Mouse (Mus musculus): ENCODE results near the gene Golga4. TPM values are rescaled to one million over a fixed set of nuclear protein-coding genes. Genes with fewer than 3 reads are reported as not detected.

Gene Golga4
- polyA plus RNA-seq, 1 experiment from 2014 or later, result 50.6 TPM

- Histone ChIP-seq H3K4me1 (ENCODE audit: control insufficient read depth, insufficient read depth, low read length) (no peaks in the 10 kb centered on the region), H3K9me3 (replicated peaks; ENCODE audit: control insufficient read depth, low read length) (no peaks in the 10 kb centered on the region), H3K4me2 (ENCODE audit: low read depth, low read length) (peak overlapping the region; percentile 93), H3K9ac (replicated peaks; ENCODE audit: low read length) (peak overlapping the region; percentile 91), H3K27me3 (ENCODE audit: control insufficient read depth, insufficient read depth, low read length) (no peaks in the 10 kb centered on the region), H3K36me3 (replicated peaks; ENCODE audit: control insufficient read depth, insufficient read depth, low read depth, low read length) (no peaks in the 10 kb centered on the region), H3K27ac (replicated peaks; ENCODE audit: low read depth, low read length) (0 out of 2 replicates have a peak overlapping the region, but pooled peaks have one; percentile 44), H3K4me3 (ENCODE audit: low read depth, low read length) (peak overlapping the region; percentile 89)
- peak; percentile 63 for ATAC-seq (replicated peaks; ENCODE audit: insufficient number of reproducible peaks, low FRiP score, low TSS enrichment, low read depth)
- peak; percentile 27 for DNase-seq (ENCODE audit: low spot score)
- WGBS, result under 1% methylated on average over 44 of the region's 57 CpGs
These were observed 551 bp downstream of the Golga4 start for GRCm38 (mm10) chr9:118506404-118507231.

DNA sequence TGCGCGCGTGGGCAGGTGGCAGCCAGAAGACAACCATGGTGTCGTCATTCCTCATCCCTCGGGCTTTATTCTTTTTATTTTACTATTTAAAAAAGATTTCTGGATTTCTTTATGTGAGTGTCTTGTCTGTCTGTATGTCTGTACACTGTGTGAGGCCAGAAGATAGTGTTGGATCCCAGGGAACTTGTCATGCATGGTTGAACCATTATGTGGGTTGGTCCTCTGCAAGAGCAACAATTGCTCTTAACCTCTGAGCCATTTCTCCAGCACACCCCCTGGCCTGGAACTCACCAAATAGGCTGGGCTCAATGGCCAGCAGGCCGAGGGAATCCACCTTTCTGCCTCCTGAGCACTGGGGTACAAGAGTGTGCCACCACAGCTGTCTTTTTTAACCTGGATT, 1.5 kb downstream of the Golga4 start:
- Histone ChIP-seq H3K4me3 (ENCODE audit: low read depth, low read length) (no peak overlapping the region; the same call in 1 of the 2 replicates), H3K27ac (replicated peaks; ENCODE audit: low read depth, low read length) (no peak overlapping the region), H3K4me1 (ENCODE audit: control insufficient read depth, insufficient read depth, low read length) (no peaks in the 10 kb centered on the region), H3K27me3 (ENCODE audit: control insufficient read depth, insufficient read depth, low read length) (no peaks in the 10 kb centered on the region), H3K9me3 (replicated peaks; ENCODE audit: control insufficient read depth, low read length) (no peaks in the 10 kb centered on the region), H3K4me2 (ENCODE audit: low read depth, low read length) (peak overlapping the region; percentile 2; the same call in 1 of the 2 replicates), H3K36me3 (replicated peaks; ENCODE audit: control insufficient read depth, insufficient read depth, low read depth, low read length) (no peaks in the 10 kb centered on the region), H3K9ac (replicated peaks; ENCODE audit: low read length) (no peak overlapping the region)
- DNase-seq (ENCODE audit: low spot score) (no peak), ATAC-seq (replicated peaks; ENCODE audit: insufficient number of reproducible peaks, low FRiP score, low TSS enrichment, low read depth) (no peak)
- 79% methylated on average over 6 of the region's 6 CpGs for WGBS

DNA sequence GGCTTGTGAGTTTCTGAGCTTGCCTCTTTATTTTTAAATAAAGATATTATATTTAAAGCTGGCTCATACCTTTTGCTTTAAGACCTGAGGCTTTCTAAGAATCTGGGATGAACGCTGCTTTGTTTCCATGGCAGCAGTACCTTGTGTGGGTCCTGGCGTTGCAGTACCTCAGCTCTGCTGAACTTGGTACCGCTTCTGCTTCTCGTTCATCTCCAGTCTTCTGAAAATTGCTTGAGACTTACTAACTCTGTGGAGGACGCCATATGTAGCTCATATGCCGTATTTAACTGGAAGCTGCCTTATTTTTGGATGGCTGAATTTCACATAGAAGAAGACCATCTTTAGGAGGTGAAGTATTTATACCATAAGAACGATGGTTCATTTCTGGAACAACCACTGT, 2.5 kb downstream of the Golga4 start:
- no peak overlapping the region for H3K27ac ChIP-seq (replicated peaks; ENCODE audit: low read depth, low read length)
- WGBS, result 87% methylated on average over 7 of the region's 7 CpGs
- no peak overlapping the region for H3K4me3 ChIP-seq (ENCODE audit: low read depth, low read length)
- no peak overlapping the region for H3K4me2 ChIP-seq (ENCODE audit: low read depth, low read length)
- H3K9ac ChIP-seq (replicated peaks; ENCODE audit: low read length), result no peak overlapping the region
- no peaks in the 10 kb centered on the region for H3K4me1 ChIP-seq (ENCODE audit: control insufficient read depth, insufficient read depth, low read length)
- no peak for ATAC-seq (replicated peaks; ENCODE audit: insufficient number of reproducible peaks, low FRiP score, low TSS enrichment, low read depth)
- H3K9me3 ChIP-seq (replicated peaks; ENCODE audit: control insufficient read depth, low read length), result no peaks in the 10 kb centered on the region
- DNase-seq (ENCODE audit: low spot score), result no peak
- no peaks in the 10 kb centered on the region for H3K36me3 ChIP-seq (replicated peaks; ENCODE audit: control insufficient read depth, insufficient read depth, low read depth, low read length)
- H3K27me3 ChIP-seq (ENCODE audit: control insufficient read depth, insufficient read depth, low read length), result no peaks in the 10 kb centered on the region

GRCm38 (mm10) chr9:118510941-118511690, 5.0 kb downstream of the Golga4 start:
- DNase-seq (ENCODE audit: low spot score) (peak; percentile 28), ATAC-seq (replicated peaks; ENCODE audit: insufficient number of reproducible peaks, low FRiP score, low TSS enrichment, low read depth) (no peak)
- Histone ChIP-seq H3K27me3 (ENCODE audit: control insufficient read depth, insufficient read depth, low read length) (no peaks in the 10 kb centered on the region), H3K4me2 (ENCODE audit: low read depth, low read length) (no peak overlapping the region), H3K27ac (replicated peaks; ENCODE audit: low read depth, low read length) (no peak overlapping the region), H3K36me3 (replicated peaks; ENCODE audit: control insufficient read depth, insufficient read depth, low read depth, low read length) (no peaks in the 10 kb centered on the region), H3K4me1 (ENCODE audit: control insufficient read depth, insufficient read depth, low read length) (no peaks in the 10 kb centered on the region), H3K9me3 (replicated peaks; ENCODE audit: control insufficient read depth, low read length) (no peaks in the 10 kb centered on the region), H3K9ac (replicated peaks; ENCODE audit: low read length) (no peak overlapping the region), H3K4me3 (ENCODE audit: low read depth, low read length) (no peak overlapping the region)
- WGBS, result 74% methylated on average over 15 of the region's 15 CpGs

DNA sequence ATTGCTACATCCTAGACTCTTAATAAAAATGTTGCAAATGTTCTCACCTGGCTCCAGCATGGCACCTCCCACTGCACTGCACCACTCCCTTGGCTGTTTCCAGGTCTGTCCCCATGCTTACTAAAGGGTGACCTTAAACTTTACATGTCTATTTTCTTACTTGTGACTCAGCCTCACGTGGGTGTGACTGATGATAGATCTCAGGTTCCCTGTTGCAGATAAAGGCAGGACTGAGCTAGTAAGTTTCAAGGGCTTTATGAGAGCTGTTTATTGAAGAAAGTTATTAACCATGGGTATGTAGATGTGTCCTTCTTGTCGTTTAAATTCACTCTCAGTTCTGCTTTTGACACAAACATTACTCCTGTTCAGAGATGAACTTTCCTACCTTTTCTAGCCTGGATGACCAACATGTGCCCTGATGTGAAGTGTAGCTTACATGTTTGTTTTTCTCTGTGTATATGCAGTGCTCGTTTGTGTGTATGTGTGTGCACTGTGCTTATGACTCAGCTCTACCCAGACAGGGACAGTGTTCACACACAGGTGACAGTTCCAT, 6.7 kb downstream of the Golga4 start:
- H3K9ac ChIP-seq (replicated peaks; ENCODE audit: low read length), result no peak overlapping the region
- no peaks in the 10 kb centered on the region for H3K4me1 ChIP-seq (ENCODE audit: control insufficient read depth, insufficient read depth, low read length)
- no peaks in the 10 kb centered on the region for H3K27me3 ChIP-seq (ENCODE audit: control insufficient read depth, insufficient read depth, low read length)
- no peak overlapping the region for H3K4me2 ChIP-seq (ENCODE audit: low read depth, low read length)
- H3K4me3 ChIP-seq (ENCODE audit: low read depth, low read length), result no peak overlapping the region
- no peak overlapping the region for H3K27ac ChIP-seq (replicated peaks; ENCODE audit: low read depth, low read length)
- no peaks in the 10 kb centered on the region for H3K36me3 ChIP-seq (replicated peaks; ENCODE audit: control insufficient read depth, insufficient read depth, low read depth, low read length)
- ATAC-seq (replicated peaks; ENCODE audit: insufficient number of reproducible peaks, low FRiP score, low TSS enrichment, low read depth) (no peak), DNase-seq (ENCODE audit: low spot score) (no peak)
- 82% methylated on average over 3 of the region's 3 CpGs for WGBS
- H3K9me3 ChIP-seq (replicated peaks; ENCODE audit: control insufficient read depth, low read length), result no peaks in the 10 kb centered on the region

- ATAC-seq (replicated peaks; ENCODE audit: insufficient number of reproducible peaks, low FRiP score, low TSS enrichment, low read depth) (no peak), DNase-seq (ENCODE audit: low spot score) (no peak)
- Histone ChIP-seq H3K27me3 (ENCODE audit: control insufficient read depth, insufficient read depth, low read length) (no peaks in the 10 kb centered on the region), H3K36me3 (replicated peaks; ENCODE audit: control insufficient read depth, insufficient read depth, low read depth, low read length) (no peaks in the 10 kb centered on the region), H3K4me1 (ENCODE audit: control insufficient read depth, insufficient read depth, low read length) (no peaks in the 10 kb centered on the region), H3K9ac (replicated peaks; ENCODE audit: low read length) (no peak overlapping the region), H3K4me2 (ENCODE audit: low read depth, low read length) (no peak overlapping the region), H3K27ac (replicated peaks; ENCODE audit: low read depth, low read length) (no peak overlapping the region), H3K4me3 (ENCODE audit: low read depth, low read length) (no peak overlapping the region), H3K9me3 (replicated peaks; ENCODE audit: control insufficient read depth, low read length) (no peaks in the 10 kb centered on the region)
- 90% methylated on average over 6 of the region's 6 CpGs for WGBS
These were observed 9.4 kb downstream of the Golga4 start for GRCm38 (mm10) chr9:118515476-118515875.

DNA sequence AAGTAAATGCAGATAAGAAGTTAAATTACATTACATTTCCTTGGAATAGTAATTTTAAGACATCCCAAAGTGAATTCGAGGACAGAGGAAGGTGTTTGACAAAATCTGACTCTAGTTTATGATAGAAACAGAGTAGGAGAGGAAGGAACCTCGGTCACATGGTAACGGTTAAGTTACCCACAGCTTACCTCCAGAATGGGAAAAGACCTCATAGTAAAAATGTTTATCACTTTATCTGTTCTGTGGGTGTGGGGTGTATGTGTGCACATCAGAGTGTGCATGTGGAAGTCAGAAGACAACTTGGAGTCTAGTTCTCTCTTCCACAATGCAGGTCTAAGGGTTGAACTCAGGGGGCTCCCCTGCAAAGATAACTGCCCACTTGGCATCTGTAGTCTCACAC, 10.1 kb downstream of the Golga4 start:
- H3K9me3 ChIP-seq (replicated peaks; ENCODE audit: control insufficient read depth, low read length), result no peaks in the 10 kb centered on the region
- DNase-seq (ENCODE audit: low spot score) (no peak), ATAC-seq (replicated peaks; ENCODE audit: insufficient number of reproducible peaks, low FRiP score, low TSS enrichment, low read depth) (no peak)
- H3K27ac ChIP-seq (replicated peaks; ENCODE audit: low read depth, low read length), result no peak overlapping the region
- no peaks in the 10 kb centered on the region for H3K4me1 ChIP-seq (ENCODE audit: control insufficient read depth, insufficient read depth, low read length)
- H3K4me3 ChIP-seq (ENCODE audit: low read depth, low read length), result no peak overlapping the region
- H3K36me3 ChIP-seq (replicated peaks; ENCODE audit: control insufficient read depth, insufficient read depth, low read depth, low read length), result no peaks in the 10 kb centered on the region
- H3K9ac ChIP-seq (replicated peaks; ENCODE audit: low read length), result no peak overlapping the region
- no peak overlapping the region for H3K4me2 ChIP-seq (ENCODE audit: low read depth, low read length)
- no peaks in the 10 kb centered on the region for H3K27me3 ChIP-seq (ENCODE audit: control insufficient read depth, insufficient read depth, low read length)
- whole genome bisulfite sequencing, result 89% methylated on average over 3 of the region's 3 CpGs

GRCm38 (mm10) chr9:118517619-118518018, 11.6 kb downstream of the Golga4 start:
- ATAC-seq (replicated peaks; ENCODE audit: insufficient number of reproducible peaks, low FRiP score, low TSS enrichment, low read depth), result no peak
- Histone ChIP-seq H3K9me3 (replicated peaks; ENCODE audit: control insufficient read depth, low read length) (no peaks in the 10 kb centered on the region), H3K4me3 (ENCODE audit: low read depth, low read length) (no peak overlapping the region), H3K9ac (replicated peaks; ENCODE audit: low read length) (no peak overlapping the region), H3K36me3 (replicated peaks; ENCODE audit: control insufficient read depth, insufficient read depth, low read depth, low read length) (no peaks in the 10 kb centered on the region), H3K4me2 (ENCODE audit: low read depth, low read length) (no peak overlapping the region), H3K27me3 (ENCODE audit: control insufficient read depth, insufficient read depth, low read length) (no peaks in the 10 kb centered on the region), H3K27ac (replicated peaks; ENCODE audit: low read depth, low read length) (no peak overlapping the region), H3K4me1 (ENCODE audit: control insufficient read depth, insufficient read depth, low read length) (no peaks in the 10 kb centered on the region)
- no peak for DNase-seq (ENCODE audit: low spot score)
- WGBS, result 84% methylated on average over 8 of the region's 8 CpGs
